Mouse (Mus musculus) midbrain, postnatal 0 days (tissue): ENCODE data around the gene Fbxw11. TPM values are rescaled to one million over a fixed set of nuclear protein-coding genes. Genes with fewer than 3 reads are reported as not detected.
A peak's percentile ranks its signal among the peaks of the same experiment; 100 is the strongest.
"Not testable (repeated sequence)": the region's sequence is repeated elsewhere in the genome, so short reads cannot be mapped to it uniquely, and the experiment has no call there.

Experiments
- ATAC-seq: fragments of 200-750 bp; cut with Nextera tagmentation; 2 replicates; pipeline ENCODE4 v1.8.0; 2017; ENCODE audit warnings: moderate number of reproducible peaks, mild to moderate bottlenecking, moderate TSS enrichment, moderate library complexity; ENCODE audit not compliant: low FRiP score
- DNase-seq: peaks from one replicate; pipeline ENCODE4 v3.0.0-alpha.2; 2015; ENCODE audit warnings: low spot score
- H3K27ac ChIP-seq: fragments of 300-500 bp; sonication (generic); 2 replicates; pipeline ENCODE4 v1.5.1; 2014; ENCODE audit warnings: low read depth, mild to moderate bottlenecking, low read length, mixed read lengths
- H3K27me3 ChIP-seq: fragments of 300-500 bp; sonication (generic); 2 replicates; pipeline ENCODE4 v1.6.1; 2014; ENCODE audit warnings: low read length, control low read depth, mixed read lengths; ENCODE audit not compliant: insufficient read depth
- H3K36me3 ChIP-seq: fragments of 300-500 bp; sonication (generic); 2 replicates; pipeline ENCODE4 v1.6.1; 2014; ENCODE audit warnings: low read length, control low read depth, mixed read lengths; ENCODE audit not compliant: insufficient read depth
- H3K4me1 ChIP-seq: fragments of 300-500 bp; sonication (generic); 2 replicates; pipeline ENCODE4 v1.6.1; 2014; ENCODE audit warnings: mild to moderate bottlenecking, control low read depth, antibody characterized with exemption, low read length, mixed read lengths; ENCODE audit not compliant: insufficient read depth
- H3K4me2 ChIP-seq: fragments of 300-500 bp; sonication (generic); 2 replicates; pipeline ENCODE4 v1.6.1; 2014; ENCODE audit warnings: low read depth, mild to moderate bottlenecking, low read length, mixed read lengths; ENCODE audit not compliant: poor library complexity, severe bottlenecking
- H3K4me3 ChIP-seq: fragments of 300-500 bp; sonication (generic); 2 replicates; pipeline ENCODE4 v1.5.1; 2014; ENCODE audit warnings: low read depth, mild to moderate bottlenecking, low read length, moderate library complexity
- H3K9ac ChIP-seq: fragments of 300-500 bp; sonication (generic); replicated peaks from 2 replicates; pipeline ENCODE4 v1.6.1; 2014; ENCODE audit warnings: mild to moderate bottlenecking, low read length, moderate library complexity, mixed read lengths; ENCODE audit not compliant: poor library complexity, severe bottlenecking
- H3K9me3 ChIP-seq: fragments of 300-500 bp; sonication (generic); 2 replicates; pipeline ENCODE4 v1.6.1; 2016; ENCODE audit warnings: low read length, control low read depth
- CTCF ChIP-seq: IDR thresholded peaks from 2 replicates; pipeline ENCODE4 v1.5.1; 2016; ENCODE audit warnings: antibody characterized with exemption, mild to moderate bottlenecking
- WGBS: fragments of 180-500 bp; shearing (Covaris S2); extraction: QIAGEN DNeasy Blood & Tissue Kit; methylation state at CpG from one replicate; pipeline ENCODE4 v1.1.7; 2014; 5-methylcytosine and 5-hydroxymethylcytosine counted together
- polyA plus RNA-seq: library from polyadenylated mRNA; unstranded; fragments of >200 nt; fragmentation: Nextera tagmentation; extraction: Ambion mirVana; gene quantifications from 2 replicates; pipeline ENCODE4 v1.2.1, GENCODE M21; 2015
- total RNA-seq: library from RNA; depleted of rRNA; stranded (reverse); fragments of >200 nt; gene quantifications from 2 replicates; pipeline ENCODE4 v1.2.3, GENCODE M21; 2014

Gene Fbxw11
- total and polyA plus RNA-seq, 2 experiments from 2014 or later = 100 to 130 TPM

GRCm38 (mm10) chr11:32666983-32667382 lies 24.5 kb downstream of the Fbxw11 start:
- no peaks in the 10 kb centered on the region for H3K9me3 ChIP-seq
- H3K4me3 ChIP-seq = no peak overlapping the region
- ATAC-seq = no peak
- no peaks in the 10 kb centered on the region for H3K36me3 ChIP-seq
- H3K9ac ChIP-seq = no peak overlapping the region
- no peak for DNase-seq
- H3K27ac ChIP-seq = no peak overlapping the region
- TF ChIP-seq CTCF = no peak
- H3K27me3 ChIP-seq = no peaks in the 10 kb centered on the region
- H3K4me1 ChIP-seq = no peaks in the 10 kb centered on the region
- no peak overlapping the region for H3K4me2 ChIP-seq

DNA sequence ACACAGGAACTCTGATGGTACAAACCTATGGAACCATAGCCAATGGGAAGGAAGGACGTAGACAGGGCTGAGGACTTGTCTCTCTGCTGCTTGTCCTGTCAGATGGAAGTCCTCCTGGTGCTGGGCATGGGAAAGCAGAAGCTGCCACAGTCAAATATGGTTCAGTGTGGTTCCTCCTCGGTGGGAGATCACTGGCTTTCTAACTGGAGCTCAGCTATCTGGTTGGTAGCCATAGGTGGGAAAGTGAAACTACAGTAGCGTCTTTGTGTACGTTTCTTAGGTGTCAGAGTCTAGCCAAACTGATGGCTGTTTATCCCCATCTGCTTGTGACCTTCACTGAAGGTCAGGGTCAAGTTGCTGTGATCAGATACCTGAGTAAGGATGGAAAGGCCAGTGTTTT lies 29.0 kb downstream of the Fbxw11 start:
- H3K36me3 ChIP-seq = no peaks in the 10 kb centered on the region
- no peaks in the 10 kb centered on the region for H3K27me3 ChIP-seq
- H3K27ac ChIP-seq = no peak overlapping the region
- no peaks in the 10 kb centered on the region for H3K4me1 ChIP-seq
- no peak overlapping the region for H3K4me3 ChIP-seq
- TF ChIP-seq CTCF = no peak
- no peak overlapping the region for H3K4me2 ChIP-seq
- DNase-seq = no peak
- H3K9ac ChIP-seq = no peak overlapping the region
- WGBS = 95% methylated on average over 4 of the region's 4 CpGs
- ATAC-seq = no peak
- H3K9me3 ChIP-seq = no peaks in the 10 kb centered on the region

DNA sequence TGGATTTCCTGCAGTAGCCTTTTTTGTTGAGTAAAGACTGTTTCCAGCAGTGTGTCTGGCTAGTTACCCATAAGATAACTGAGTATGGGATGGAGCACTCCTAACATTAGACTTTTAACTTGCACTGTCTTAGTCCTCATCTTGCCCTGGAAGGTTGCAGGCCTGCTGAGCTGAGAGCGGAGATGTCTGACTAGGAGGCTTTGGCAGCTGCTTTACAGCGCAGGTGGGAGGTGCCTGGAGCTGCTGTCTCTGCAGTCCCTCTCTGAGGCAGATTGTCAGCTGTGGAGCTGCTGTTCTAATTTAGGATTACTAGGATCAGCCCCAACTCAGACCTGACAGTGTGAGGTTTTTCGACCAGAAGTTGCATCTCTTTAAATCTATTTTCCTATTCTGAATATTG lies 34.3 kb downstream of the Fbxw11 start:
- no peaks in the 10 kb centered on the region for H3K9me3 ChIP-seq
- 42% methylated on average over 3 of the region's 3 CpGs for WGBS
- no peaks in the 10 kb centered on the region; the same call in 1 of the 2 replicates for H3K4me1 ChIP-seq
- no peak overlapping the region for H3K9ac ChIP-seq
- no peaks in the 10 kb centered on the region for H3K36me3 ChIP-seq
- no peak for TF ChIP-seq CTCF
- H3K4me2 ChIP-seq = no peak overlapping the region
- no peaks in the 10 kb centered on the region for H3K27me3 ChIP-seq
- ATAC-seq = no peak
- H3K27ac ChIP-seq = no peak overlapping the region
- no peak overlapping the region for H3K4me3 ChIP-seq
- peak; percentile 17 for DNase-seq

- H3K27ac ChIP-seq = no peak overlapping the region
- DNase-seq (no peak), ATAC-seq (no peak)
- H3K4me1 ChIP-seq = no peaks in the 10 kb centered on the region; the same call in 1 of the 2 replicates
- WGBS = 78% methylated on average over 1 of the region's 1 CpGs
- H3K9ac ChIP-seq = no peak overlapping the region
- no peaks in the 10 kb centered on the region for H3K27me3 ChIP-seq
- H3K4me3 ChIP-seq = no peak overlapping the region
- no peak overlapping the region for H3K4me2 ChIP-seq
- no peaks in the 10 kb centered on the region for H3K9me3 ChIP-seq
- no peak for TF ChIP-seq CTCF
- no peaks in the 10 kb centered on the region for H3K36me3 ChIP-seq
Observed at GRCm38 (mm10) chr11:32677811-32678210, 35.3 kb downstream of the Fbxw11 start.

DNA sequence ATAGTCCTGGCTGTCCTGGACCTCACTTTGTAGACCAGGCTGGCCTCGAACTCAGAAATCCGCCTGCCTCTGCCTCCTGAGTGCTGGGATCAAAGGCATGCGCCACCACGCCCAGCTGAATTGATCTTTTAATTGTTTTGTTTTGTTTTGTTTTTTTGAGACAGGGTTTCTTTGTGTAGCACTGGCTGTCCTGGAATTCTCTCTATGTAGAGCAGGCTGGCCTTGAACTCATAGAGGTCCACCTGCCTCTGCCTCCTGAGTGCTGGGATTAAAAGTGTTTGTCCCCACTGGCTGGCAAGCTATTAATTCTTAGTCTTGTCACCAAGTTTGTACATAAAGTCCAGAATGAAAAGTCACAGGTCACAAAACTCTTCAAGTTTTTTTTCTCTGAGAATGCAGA lies 36.6 kb downstream of the Fbxw11 start:
- ATAC-seq, H3K9ac ChIP-seq, H3K4me2 ChIP-seq, H3K9me3 ChIP-seq, DNase-seq, H3K27me3 ChIP-seq, H3K4me1 ChIP-seq, H3K36me3 ChIP-seq, H3K27ac ChIP-seq, H3K4me3 ChIP-seq: not testable (repeated sequence)
- 94% methylated on average over 4 of the region's 4 CpGs for WGBS

- no peak overlapping the region for H3K4me3 ChIP-seq
- DNase-seq (no peak), ATAC-seq (no peak)
- WGBS = 69% methylated on average over 4 of the region's 4 CpGs
- no peaks in the 10 kb centered on the region for H3K36me3 ChIP-seq
- no peaks in the 10 kb centered on the region for H3K27me3 ChIP-seq
- H3K9ac ChIP-seq = no peak overlapping the region
- no peaks in the 10 kb centered on the region; the same call in 1 of the 2 replicates for H3K4me1 ChIP-seq
- no peak overlapping the region for H3K4me2 ChIP-seq
- H3K27ac ChIP-seq = no peak overlapping the region
- TF ChIP-seq CTCF = no peak
- no peaks in the 10 kb centered on the region for H3K9me3 ChIP-seq
Observed at GRCm38 (mm10) chr11:32680014-32680413, 37.5 kb downstream of the Fbxw11 start.
